Mouse (Mus musculus) left cerebral cortex, adult 9 months (tissue): ENCODE measurements around the gene Sun1.

Experiments
- DNase-seq, 2 experiments: peaks; one replicate each; pipeline ENCODE4 v3.0.0; 2022; ENCODE audit warnings: low spot score in 2 of 2

Sun1 gene

DNA sequence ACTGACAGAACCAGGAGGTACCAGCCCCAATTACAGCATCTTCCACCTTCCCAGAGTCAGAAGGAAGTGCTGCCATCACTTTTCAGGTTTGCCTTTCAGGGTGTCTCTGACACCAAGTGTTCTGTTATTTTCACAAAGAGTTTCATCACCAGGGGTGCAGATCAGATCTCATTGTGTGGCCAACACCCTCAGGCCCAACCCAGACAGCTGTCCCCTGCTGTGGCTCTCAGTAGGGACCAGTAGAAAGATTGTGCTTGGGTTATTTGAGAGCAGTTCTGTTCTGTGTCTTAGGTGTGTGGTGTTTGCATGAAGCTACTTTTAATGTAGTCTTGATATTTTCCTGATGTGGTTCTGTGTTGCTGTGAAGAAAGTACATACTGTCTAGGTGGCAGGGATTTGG, 7.7 kb downstream of the Sun1 start:
- DNase-seq = no peak

DNA sequence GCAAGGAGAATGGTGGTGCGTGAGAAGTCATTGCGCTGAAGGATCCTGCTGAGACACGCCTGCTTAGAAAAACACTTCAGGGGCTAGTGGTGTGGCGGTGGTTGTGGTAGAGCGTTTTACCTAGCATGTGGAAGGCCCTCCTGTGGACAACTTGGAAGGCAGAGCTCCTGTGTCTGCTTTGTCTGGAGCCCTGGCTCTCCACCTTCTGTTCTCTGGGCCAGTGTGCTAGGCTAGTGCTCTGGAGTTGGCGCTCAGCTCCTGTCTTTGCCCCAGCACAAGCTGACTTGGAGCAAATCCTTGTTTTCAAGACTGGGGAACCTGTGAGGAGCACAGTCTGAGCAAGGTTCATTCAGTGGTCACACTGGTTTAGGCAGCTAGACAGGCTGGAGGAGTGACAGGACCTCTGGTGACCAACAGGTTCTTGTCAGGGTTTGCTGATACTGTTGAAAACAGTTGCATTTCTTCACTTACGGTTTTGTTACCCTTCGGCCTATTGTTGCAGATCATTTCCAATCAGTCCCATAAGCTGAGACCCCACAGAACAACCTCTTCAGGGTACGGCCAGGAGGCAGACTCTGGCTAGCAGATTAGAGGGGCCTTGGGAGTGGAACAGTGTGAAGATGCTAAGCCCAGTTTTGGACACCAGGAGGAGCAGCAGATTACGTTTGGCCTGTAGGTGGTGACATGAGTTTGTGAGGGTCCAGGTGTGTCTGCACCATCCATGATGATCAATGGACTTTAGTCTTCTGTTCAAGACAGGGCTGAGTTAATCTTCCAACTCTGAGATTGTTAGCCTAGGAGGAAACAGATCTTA, 8.6 kb downstream of the Sun1 start:
- DNase-seq = no peak

DNA sequence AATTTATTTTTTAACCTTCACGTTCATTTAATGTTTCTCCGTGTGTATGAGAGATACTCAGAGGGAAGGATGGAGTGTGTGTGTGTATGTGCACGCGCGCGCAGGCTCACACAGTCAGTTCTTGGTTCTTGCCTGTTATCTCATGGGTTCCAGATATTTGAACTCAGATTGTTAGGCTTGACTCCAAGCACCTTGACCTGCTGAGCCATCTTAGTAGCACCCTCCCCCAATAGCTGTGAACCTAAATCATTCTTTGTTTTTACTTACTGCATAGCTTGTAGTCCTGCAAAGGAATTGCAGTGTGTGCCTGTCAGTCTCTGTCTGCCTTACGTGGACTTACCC, 9.2 kb downstream of the Sun1 start:
- DNase-seq = no peak

DNA sequence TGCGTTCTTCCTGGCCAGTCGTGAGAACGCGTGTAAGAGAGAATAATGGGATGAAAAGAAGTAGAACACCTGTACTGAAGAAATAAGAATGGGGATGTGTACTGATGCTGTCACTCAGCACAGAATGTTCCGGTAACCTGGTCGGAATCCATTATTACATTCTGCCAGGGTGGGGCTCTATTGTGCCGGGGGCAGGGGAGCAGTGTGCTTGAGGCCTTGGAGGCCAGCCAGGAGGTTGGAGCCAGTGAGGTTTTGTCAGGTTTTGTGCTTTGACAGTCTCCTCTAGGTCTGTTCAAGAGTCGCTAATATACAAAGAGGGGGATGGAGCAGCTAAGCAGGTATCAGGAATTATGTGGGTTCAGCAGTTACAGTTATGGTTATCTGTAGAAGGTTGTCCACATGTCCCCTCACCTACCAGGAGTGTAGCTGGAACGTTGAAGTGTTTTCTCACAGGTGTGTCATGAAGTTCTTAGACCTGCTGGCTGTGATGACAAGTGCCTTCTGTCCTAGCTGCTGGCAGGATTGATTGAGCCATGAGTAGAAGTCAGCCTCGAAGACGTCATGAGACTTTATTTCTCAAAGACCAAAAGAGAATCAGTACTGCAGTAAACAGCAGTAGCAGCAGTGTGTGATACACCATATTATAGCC, 11.4 kb downstream of the Sun1 start:
- no peak for DNase-seq

DNA sequence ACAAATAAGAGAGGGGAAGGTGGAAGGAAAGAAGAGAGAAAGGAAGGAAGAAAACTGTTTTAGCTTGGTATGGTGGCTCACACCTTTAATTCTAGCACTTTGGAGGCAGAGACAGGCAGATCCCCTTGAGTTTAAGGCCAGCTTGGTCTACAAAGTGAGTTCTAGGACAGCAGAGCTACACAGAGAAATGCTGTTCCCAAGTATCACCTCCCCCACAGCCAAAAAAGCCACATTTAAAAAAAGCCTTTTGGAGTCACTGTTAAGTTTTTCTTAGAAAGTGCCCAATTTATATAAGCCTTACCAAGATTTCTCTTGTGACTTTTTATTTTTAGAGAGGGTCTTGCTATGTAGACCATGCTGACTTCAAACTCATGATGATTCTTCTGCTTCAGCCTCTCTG, 13.9 kb downstream of the Sun1 start:
- no peak for DNase-seq

DNA sequence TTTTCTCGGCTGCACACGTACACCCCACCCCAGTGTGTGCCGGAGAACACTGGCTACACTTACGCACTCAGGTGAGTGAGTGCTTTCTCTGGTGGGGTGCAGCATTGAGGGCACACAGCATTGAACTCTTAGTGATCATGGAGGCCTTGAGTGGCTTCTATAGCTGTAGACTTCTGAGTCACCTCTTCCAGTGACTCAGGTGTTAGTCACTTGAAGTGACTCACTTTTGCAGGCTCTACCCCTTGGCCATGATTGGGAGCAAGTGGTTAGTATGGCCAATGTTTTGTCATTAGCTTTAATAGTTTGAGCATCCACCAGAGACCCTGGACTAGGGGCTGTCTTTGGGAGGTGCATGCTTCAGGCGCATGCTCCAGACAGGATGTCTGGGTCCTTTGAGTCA, 14.7 kb downstream of the Sun1 start:
- no peak for DNase-seq

DNA sequence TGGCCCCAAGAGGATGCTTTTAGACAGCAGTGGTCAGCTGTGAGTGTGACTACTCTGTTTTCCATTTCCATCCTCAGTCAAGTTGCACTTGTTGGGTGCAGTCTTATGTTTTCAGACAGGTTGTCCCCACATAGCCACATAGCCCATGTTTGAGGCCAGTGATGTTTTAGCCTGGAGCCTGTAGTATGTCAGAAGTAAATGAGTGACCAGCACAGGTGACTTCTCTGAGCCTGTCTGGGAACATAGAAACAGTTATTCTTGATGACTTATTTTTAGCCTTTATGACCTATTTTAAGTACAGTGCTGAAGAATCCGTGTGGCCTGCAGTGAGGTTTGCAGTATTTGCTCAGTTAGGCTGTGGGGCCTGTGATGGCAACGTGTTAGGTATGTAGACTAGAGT, 15.7 kb downstream of the Sun1 start:
- no peak for DNase-seq

DNA sequence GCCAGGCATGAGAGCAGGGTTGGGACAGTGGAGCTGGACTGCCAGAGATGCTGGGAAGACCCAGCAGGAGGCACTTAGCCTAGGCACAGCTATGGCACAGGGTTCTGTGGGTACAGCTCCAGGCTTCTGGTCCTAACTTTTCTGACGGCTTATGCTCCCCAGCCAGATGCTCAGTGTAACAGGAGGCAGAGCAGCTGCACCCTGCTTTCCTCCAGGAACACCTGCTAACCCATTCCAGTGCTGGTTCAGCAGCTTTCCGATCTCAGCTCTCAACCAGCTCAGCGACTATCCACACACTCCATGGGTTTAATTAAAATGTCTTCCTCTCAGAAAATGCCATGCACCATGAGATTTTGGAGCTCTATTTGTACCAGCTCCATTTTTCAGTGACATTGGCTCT, 16.3 kb downstream of the Sun1 start:
- DNase-seq = no peak

DNA sequence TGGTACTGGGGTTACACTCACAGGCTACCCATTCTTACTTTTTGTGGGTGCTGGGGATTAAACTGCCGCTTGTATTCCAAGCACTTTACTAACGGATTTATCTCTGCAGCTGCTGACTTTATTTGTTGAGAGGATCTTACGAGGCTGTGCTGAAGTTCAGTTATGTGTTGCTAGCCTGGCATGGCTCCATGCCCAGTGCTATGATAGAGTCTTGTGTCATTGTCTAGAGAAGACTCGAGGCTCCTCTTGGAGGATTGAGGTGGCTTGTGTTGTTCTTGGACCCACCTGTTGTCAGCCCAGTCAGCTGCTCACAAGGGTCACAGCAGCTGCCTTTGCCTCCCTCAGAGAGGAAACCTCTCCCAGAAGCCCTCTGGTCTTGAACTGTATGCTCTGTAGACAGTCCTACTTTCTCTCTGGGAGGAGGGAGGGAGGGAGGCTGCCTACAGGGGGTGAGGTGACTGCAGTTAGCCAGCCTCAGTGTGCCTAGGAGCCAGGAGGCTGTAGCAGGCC, 19.6 kb downstream of the Sun1 start:
- DNase-seq = no peak

DNA sequence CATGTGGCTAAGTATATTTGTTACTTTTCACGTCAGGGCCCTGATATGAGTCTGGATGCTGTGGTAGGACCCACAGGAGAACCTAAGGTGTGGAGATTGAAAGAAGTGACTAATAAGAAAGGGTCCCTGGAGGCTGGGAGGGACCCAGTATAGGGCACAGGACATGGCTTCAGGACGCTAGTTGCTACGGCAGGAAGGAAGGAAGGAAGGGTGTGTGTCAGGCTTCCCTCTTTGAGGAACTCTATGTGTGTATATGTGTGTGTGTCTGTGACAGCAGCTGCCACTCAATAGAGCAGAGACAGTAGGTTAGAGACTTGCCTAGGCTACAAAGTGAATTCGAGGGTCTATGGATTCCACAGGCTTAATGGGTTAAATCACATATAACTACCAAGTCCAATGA, 20.2 kb downstream of the Sun1 start:
- DNase-seq = no peak

DNA sequence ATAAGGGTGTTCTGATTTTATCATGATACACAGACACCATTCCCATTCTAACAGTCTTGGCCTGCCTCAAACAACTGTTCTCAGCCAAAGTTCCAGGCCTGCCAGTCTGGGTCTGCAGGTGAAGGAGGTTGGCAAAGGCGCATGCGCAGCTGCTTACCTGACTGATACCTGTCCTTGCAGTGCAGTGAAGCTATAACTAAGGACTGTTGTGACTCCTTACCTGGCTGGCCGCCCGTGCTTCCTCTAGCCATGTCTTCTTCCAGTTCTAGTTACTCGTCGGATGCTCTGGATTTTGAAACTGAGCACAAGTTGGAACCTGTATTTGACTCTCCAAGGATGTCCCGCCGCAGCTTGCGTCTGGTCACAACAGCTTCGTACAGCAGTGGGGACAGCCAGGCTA, 22.9 kb downstream of the Sun1 start:
- DNase-seq = no peak

DNA sequence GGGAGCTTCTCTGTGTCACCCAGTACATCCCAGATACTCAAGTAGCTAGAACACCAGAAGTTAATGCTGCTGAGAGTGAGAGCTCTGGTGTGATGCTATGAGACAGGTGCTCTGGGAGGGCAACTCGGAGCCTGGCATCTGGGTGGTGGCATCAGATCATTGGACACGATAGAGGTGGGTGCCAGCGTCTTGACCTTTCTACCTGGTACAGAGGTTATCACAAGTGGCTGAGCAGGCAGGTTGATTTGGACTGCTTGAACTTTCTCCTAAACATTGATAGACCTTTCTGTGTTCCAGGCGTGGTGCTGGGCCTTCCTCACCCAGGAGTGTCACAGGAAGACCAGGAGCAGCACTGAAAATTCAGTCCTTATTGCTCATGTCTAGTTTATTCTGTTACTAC, 26.8 kb downstream of the Sun1 start:
- DNase-seq = no peak

DNA sequence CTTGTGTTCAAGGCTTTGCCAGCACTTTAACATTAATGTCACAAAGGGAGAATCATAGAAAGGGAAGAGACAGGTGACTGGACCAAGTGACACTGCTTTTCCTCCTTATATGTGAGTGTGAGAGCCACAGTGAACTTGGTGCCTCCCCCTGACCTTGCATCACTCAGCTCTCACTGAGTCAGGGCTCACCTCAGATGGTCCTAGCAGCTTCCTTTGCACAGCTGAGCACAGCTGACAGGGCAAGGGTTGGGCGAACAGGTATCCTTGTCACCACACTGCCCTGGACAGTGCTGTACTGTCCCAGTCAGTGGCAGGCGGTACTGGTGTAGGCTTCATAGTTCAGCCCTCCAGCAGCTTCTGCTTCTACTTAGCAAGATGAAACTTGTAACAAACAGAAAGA, 27.2 kb downstream of the Sun1 start:
- no peak for DNase-seq

DNA sequence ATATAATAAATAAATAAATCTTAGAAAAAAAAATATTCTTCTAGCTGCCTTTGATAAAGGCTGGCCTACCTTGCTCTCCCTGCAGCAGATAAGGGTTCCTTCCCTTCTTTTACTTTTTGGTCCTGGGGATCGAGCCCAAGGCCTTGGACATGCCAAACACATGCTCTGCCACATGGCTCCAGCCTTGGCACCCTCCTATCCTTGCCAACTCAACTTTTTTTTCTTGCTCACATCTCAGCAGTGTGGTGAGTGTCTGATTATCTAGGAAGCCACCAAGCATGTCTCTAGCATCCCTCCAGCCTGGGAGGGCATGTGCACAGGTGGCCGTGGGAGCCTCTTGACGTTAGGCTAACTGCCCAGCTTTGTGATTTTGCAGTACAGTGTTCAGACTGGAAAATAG, 27.9 kb downstream of the Sun1 start:
- no peak for DNase-seq

DNA sequence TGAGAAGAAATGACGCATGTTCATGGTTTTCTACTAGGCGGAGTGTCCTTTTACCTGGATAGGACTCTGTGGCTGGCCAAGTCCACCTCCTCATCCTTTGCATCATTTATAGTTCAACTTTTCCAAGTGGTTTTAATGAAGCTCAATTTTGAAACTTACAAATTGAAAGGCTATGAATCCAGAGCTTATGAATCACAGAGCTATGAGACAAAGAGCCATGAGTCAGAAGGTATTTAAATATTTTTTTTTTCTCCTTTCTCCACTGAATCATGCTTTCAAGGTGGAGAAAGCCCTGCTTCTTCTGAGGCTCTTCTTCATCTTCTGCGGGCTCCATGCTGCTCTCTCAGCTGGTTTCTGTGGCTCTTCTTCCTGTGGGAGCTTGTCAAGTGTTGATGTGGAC, 29.3 kb downstream of the Sun1 start:
- DNase-seq = no peak

DNA sequence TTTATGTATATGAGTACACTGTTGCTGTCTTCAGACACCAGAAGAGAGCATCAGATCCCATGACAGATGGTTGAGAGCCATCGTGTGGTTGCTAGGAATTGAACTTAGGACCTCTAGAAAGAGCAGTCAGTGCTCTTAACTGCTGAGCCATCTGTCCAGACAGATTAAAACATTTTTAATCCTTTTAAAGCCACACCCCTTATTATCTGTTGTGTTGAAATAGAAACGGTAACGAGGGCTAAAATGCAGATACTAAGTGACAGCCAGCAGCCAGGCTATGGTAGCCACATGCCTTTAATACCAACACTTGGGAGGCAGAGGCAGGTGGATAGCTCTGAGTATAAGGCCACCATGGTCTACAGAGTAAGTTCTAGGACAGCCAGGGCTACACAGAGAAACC, 31.6 kb downstream of the Sun1 start:
- no peak for DNase-seq

DNA sequence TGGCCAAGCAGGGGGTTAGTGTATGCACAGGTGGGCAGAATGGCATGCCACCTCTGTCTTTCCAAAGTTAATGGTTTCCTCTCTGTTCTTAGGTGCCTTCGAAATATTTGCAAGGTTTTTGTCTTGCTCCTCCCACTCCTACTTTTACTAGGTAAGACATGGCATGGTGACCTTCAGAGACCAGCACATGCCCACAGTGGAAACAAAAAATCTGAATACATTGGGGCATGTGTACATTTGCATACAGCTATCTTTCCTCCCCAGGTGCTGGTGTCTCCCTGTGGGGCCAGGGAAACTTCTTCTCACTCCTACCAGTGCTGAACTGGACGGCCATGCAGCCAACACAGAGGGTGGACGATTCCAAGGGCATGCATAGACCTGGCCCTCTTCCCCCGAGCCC, 34.0 kb downstream of the Sun1 start:
- DNase-seq = no peak

DNA sequence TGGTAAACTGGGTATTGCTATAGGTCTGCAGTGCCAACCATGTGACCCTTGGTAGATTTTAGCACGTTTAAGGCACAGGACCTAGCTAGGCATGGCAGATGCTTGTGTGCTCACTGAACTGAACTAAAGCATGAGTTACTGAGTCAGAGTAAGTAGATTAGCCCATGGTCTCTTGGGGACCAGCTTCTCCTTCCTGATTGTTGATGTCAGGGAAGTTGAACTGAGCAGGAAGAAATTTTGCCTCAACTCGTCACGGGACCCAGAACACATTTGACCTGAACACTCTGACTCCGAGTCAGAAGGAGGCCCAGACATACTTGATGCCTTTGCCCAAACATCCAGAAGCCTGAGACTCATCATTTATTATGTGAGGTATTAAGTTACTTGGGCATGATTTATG, 37.0 kb downstream of the Sun1 start:
- no peak for DNase-seq

DNA sequence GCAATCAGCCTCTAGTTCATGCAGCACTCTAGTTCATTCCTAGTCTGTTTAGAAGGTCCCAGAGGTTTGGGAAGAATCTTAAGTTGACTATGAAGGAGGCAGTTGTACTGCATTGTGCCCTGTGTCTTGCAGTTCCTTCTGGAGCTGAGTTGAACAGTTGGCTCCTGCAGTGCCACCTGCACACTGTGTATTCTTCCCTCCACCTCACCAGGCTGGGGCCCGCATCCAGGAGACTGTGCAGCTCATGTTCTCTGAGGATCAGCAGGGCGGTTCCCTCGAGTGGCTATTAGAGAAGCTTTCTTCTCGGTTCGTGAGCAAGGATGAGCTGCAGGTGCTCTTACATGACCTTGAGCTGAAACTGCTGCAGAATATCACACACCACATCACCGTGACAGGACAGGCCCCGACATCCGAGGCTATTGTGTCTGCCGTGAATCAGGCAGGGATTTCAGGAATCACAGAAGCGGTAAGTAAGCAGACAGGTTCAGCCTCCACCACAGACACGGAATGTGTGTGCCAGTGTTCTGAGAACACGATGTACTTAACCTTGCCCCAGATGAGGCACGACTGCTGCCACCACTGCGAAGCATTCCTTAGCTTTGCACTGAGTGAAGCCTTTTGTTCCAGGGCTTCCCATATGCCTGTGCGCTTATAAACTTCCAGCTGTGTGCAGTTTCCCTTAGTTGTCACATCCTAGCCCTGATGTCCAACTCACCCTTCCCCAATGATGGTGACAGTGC, 40.8 kb downstream of the Sun1 start:
- no peak for DNase-seq

DNA sequence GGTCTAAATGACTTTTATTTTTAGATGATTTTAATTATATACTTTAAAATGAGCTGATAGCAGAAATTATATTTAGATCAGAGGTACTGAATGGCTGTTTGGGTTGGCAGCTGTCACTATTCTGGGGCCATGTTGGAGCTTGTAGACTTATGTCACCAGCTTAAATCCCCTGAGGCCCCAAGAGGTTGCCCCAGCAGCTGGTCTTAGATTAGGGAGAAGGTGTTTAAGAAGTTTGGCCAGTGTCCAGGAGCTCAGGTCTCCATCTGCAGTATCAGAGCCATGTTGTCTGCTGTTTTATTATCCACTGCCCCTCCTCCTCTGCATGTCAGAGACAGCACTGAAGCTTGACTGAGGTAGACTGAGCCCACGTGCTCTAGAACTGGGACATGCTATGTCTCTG, 42.9 kb downstream of the Sun1 start:
- DNase-seq = no peak

DNA sequence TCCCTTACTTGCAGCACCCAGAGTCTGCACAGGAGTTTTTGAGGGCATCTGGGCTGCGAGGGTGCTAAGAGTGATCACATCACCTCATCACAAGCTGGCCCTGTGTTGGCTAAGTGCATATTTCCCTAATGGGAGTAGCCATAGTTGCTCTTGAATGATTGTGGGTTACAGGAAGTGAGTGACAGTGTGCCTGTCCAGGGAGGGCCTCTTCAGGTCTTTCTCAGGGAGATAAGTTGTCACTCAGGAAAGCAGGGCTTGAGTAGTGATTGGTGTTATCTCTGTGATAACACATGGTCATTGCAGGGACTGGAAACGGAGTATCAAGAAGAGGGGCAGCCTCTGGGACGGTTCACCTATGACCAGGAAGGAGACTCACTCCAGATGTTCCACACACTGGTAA, 47.3 kb downstream of the Sun1 start:
- no peak for DNase-seq

DNA sequence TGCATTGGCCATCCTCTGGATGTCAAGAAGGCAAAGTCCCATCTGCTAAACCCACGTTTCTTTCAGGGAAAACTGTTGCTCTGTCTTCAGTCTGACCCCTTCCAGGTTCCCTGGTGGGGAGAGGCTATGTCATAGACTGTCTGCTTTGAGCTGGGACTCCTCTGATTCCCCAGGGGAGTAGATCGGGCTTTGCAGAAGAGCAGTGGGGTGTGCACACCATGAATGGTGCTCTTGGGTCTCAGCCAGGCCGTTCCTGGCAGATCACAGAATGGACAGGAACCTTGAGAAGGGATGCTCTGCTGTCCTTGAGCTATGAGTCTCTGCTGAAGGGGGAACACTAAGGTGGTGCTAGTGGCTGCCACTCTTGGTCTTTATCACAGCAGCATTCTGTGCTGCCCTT, 48.4 kb downstream of the Sun1 start:
- DNase-seq = no peak

DNA sequence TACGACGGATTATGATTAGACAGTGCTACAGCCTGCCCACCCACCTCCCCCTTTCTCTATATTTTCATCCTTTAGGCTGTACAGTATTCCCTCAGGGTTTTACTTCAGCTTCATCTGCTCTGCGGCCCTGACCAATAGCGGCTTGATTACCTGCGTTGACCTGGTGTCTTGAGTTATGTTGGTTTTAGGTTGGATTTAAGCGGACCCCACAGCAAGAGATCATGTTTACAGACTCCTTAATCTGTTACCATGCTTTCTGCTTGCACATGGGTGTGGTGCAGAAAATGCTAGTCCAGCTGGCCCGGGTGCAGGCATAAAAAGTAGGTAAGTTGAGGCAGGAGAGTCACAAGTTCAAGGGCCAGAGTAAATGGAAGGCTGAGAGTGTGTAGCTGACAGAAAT, 50.8 kb downstream of the Sun1 start:
- no peak for DNase-seq
